Mouse (Mus musculus): Measurements from ENCODE around the gene Dlg4. TPM values are rescaled to one million over a fixed set of nuclear protein-coding genes. Genes with fewer than 3 reads are reported as not detected.

Gene Dlg4
- polyA plus RNA-seq, 1 experiment from 2014 or later, result 6.0 TPM

DNA sequence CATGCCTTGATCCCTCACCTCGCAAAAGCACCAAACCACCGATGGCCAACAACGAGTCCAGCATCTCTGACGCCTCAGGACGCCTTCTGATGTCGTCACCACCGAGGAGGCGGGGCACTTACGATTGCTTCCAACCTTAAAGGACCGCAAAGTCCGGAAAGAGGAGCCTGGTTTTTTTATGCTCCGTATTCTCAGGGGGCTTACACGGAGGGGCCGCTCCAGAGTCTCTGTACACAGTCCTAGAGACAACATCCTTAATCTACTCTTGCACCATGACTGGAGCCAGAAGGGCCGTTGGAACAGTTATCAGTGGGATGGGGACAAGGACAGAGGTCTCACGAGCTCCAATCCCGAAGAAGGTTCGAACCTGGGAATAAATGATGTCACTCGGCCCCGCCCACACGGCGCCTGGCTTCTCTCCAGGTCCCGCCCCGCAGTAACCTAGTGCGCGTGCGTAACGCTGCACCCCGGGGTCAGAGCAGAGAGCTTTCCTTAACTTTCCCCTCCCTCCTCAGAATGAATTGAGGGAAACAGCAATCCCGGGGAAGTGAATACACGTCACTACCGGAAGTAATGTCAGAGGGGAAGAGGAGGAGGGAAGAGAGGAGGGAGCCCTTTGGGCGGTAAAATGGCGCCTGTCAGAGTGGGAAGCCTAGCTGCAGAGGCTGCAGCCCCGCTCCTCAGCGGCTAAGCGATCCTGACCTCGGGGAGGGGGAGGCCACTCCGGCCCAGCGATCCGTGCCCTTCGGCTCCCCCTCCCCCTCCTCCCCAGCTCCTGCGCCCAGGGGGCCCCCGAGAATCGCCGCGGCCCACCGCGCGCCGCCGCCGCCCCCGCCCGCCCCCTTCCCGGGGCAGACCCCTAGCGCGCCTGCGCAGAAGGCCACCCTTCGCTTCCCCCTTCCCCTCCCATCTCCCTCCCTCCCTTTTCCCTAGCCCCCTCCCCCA, 36.3 kb upstream of the Dlg4 start:
- peak; percentile 96 for ATAC-seq (ENCODE audit: insufficient number of reproducible peaks, insufficient read depth, low FRiP score, low read depth)
- under 1% methylated on average over 42 of the region's 60 CpGs for WGBS
- Histone ChIP-seq H3K9me3 (ENCODE audit: control insufficient read depth, low read length) (no peaks in the 10 kb centered on the region), H3K36me3 (ENCODE audit: control insufficient read depth, insufficient read depth, low read length) (peaks cover 50% of the 10 kb centered on the region), H3K4me1 (ENCODE audit: control insufficient read depth in 2 of 2, insufficient read depth in 2 of 2, low read length in 2 of 2) (peaks cover 11 to 24% of the 10 kb centered on the region in 2 experiments), H3K27me3 (ENCODE audit: control insufficient read depth, insufficient read depth, low read length) (no peaks in the 10 kb centered on the region), H3K4me3 (ENCODE audit: control insufficient read depth in 1 of 2, insufficient read depth in 1 of 2, low read depth in 1 of 2, low read length in 2 of 2) (peak overlapping the region; percentile 98 to 99), H3K9ac (ENCODE audit: low read length) (peak overlapping the region; percentile 99), H3K4me2 (ENCODE audit: low read length) (peak overlapping the region; percentile 88), H3K27ac (replicated peaks in 1 of 2; ENCODE audit: control insufficient read depth in 1 of 2, insufficient read depth in 1 of 2, low read depth in 2 of 2, low read length in 2 of 2) (peak overlapping the region; percentile 99)

DNA sequence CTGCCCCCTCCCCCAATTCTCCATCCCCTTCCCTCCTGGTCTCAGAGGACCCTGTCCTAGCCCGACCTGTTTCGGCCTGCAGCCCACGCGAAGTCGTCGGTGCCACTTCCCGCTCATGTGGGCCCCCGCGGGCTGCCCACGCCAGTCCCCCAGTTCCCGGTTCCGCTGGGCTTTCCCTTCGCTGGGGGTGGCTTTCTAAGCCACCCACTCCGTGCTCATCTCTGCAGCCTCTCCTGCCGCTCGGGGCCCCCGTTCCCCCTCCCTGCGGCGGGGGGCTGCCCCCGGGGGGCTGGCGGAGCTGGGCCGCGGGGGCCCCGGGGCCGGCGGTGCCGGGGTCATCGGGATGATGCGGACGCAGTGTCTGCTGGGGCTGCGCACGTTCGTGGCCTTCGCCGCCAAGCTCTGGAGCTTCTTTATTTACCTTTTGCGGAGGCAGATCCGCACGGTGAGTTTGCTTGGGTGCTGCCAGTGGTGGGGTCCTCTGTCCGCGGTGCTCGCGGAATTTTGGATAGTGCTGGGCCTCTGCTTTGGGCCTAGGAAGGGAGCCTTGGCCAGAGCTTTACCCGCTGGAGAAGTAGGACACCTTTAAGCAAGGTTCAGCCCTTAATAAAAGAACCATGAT, 35.5 kb upstream of the Dlg4 start, which contains the start of gene Ctdnep1:
Gene Ctdnep1, plus strand, starts transcription at position 16 of the 622 bp plus-strand sequence.
- Histone ChIP-seq H3K27me3 (ENCODE audit: control insufficient read depth, insufficient read depth, low read length) (no peaks in the 10 kb centered on the region), H3K4me3 (ENCODE audit: control insufficient read depth in 1 of 2, insufficient read depth in 1 of 2, low read depth in 1 of 2, low read length in 2 of 2) (peak within 1 kb of the TSS; percentile 98 to 99), H3K4me2 (ENCODE audit: low read length) (peak within 1 kb of the TSS; percentile 88), H3K27ac (replicated peaks in 1 of 2; ENCODE audit: control insufficient read depth in 1 of 2, insufficient read depth in 1 of 2, low read depth in 2 of 2, low read length in 2 of 2) (peak within 1 kb of the TSS; percentile 99), H3K36me3 (ENCODE audit: control insufficient read depth, insufficient read depth, low read length) (peaks cover 51% of the 10 kb centered on the region), H3K9me3 (ENCODE audit: control insufficient read depth, low read length) (no peaks in the 10 kb centered on the region), H3K9ac (ENCODE audit: low read length) (peak within 1 kb of the TSS; percentile 99), H3K4me1 (ENCODE audit: control insufficient read depth in 2 of 2, insufficient read depth in 2 of 2, low read length in 2 of 2) (peaks cover 11 to 24% of the 10 kb centered on the region in 2 experiments)
- ATAC-seq (ENCODE audit: insufficient number of reproducible peaks, insufficient read depth, low FRiP score, low read depth), result no peak
- under 1% methylated on average over 33 of the region's 43 CpGs for WGBS

DNA sequence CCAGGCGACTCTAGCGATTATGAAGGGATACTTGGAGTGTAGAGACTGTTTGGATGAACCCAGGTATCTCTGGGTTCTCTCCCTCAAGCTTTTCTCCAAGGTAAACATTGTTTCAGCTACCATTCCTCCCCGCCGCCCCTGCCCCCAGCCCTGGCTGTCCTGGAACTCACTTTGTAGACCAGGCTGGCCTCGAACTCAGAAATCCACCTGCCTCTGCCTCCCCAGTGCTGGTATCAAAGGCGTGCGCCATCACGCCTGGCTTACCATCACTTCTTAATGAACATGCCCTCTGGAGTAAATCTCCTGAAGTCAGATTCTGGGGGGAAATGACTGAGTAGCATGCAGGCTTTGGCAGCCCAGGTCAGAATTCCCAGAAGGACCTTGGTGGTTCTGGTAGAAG, 34.5 kb upstream of the Dlg4 start, which contains the start of gene Elp5:
Gene Elp5, minus strand, starts transcription at position 293 of the 400 bp plus-strand sequence.
- H3K4me2 ChIP-seq (ENCODE audit: low read length), result peak within 1 kb of the TSS; percentile 80
- H3K4me3 ChIP-seq (ENCODE audit: control insufficient read depth in 1 of 2, insufficient read depth in 1 of 2, low read depth in 1 of 2, low read length in 2 of 2), result peak within 1 kb of the TSS; percentile 98 to 99
- H3K27ac ChIP-seq (replicated peaks in 1 of 2; ENCODE audit: control insufficient read depth in 1 of 2, insufficient read depth in 1 of 2, low read depth in 2 of 2, low read length in 2 of 2), result peak within 1 kb of the TSS; percentile 83 to 99
- peaks cover 11 to 24% of the 10 kb centered on the region in 2 experiments for H3K4me1 ChIP-seq (ENCODE audit: control insufficient read depth in 2 of 2, insufficient read depth in 2 of 2, low read length in 2 of 2)
- no peaks in the 10 kb centered on the region for H3K27me3 ChIP-seq (ENCODE audit: control insufficient read depth, insufficient read depth, low read length)
- 54% methylated on average over 8 of the region's 8 CpGs for WGBS
- peak within 1 kb of the TSS; percentile 99 for H3K9ac ChIP-seq (ENCODE audit: low read length)
- H3K36me3 ChIP-seq (ENCODE audit: control insufficient read depth, insufficient read depth, low read length), result peaks cover 53% of the 10 kb centered on the region
- no peaks in the 10 kb centered on the region for H3K9me3 ChIP-seq (ENCODE audit: control insufficient read depth, low read length)
- no peak for ATAC-seq (ENCODE audit: insufficient number of reproducible peaks, insufficient read depth, low FRiP score, low read depth)

DNA sequence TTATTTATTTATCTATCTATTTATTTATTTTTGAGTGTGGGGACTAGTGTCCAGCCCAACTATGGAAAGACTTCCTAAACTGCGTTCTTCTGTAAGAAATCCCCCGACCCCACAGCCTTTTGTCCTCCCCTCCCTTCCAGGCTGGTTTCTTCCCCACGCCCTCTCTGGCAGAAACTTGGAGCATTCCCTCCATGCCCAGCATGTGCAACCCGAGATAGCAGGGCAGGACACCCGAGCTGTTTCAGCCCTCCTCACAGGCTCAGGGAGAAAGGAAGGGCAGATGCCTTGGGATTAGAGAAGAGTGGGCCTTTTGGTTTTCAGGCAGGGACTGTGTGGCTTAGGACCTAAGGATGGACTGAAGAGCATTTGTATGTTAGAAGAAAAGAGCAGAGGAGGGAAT, 33.9 kb upstream of the Dlg4 start:
- Histone ChIP-seq H3K9ac (ENCODE audit: low read length) (peak overlapping the region; percentile 99), H3K27me3 (ENCODE audit: control insufficient read depth, insufficient read depth, low read length) (no peaks in the 10 kb centered on the region), H3K4me3 (ENCODE audit: control insufficient read depth in 1 of 2, insufficient read depth in 1 of 2, low read depth in 1 of 2, low read length in 2 of 2) (peak overlapping the region in 1 of 2 experiments; percentile 99; a peak in 2 of 4 replicates), H3K9me3 (ENCODE audit: control insufficient read depth, low read length) (no peaks in the 10 kb centered on the region), H3K36me3 (ENCODE audit: control insufficient read depth, insufficient read depth, low read length) (peaks cover 55% of the 10 kb centered on the region), H3K27ac (replicated peaks in 1 of 2; ENCODE audit: control insufficient read depth in 1 of 2, insufficient read depth in 1 of 2, low read depth in 2 of 2, low read length in 2 of 2) (peak overlapping the region; percentile 20 to 99), H3K4me1 (ENCODE audit: control insufficient read depth in 2 of 2, insufficient read depth in 2 of 2, low read length in 2 of 2) (peaks cover 11 to 24% of the 10 kb centered on the region in 2 experiments), H3K4me2 (ENCODE audit: low read length) (peak overlapping the region; percentile 80)
- WGBS, result 13% methylated on average over 5 of the region's 5 CpGs
- ATAC-seq (ENCODE audit: insufficient number of reproducible peaks, insufficient read depth, low FRiP score, low read depth), result no peak

DNA sequence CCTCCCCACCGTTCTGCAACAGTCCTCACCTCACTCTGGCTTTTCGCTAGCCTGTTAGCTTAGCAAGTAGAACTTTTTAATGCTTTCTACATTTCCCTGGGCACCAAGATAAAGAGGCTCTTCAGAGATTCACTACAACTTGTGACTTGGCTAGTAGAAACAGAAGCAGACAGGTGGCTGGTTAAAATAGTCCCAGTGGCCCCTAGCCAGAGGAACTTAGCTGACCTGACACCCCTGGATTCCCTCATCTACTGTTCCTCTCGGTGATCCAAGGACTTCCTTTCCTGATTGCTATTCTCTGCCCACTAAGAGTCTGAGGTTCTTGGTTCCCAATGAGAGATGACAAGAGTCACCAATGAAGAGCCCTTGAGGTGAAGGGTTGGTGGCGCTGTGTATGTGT, 33.4 kb upstream of the Dlg4 start:
- H3K27me3 ChIP-seq (ENCODE audit: control insufficient read depth, insufficient read depth, low read length), result no peaks in the 10 kb centered on the region
- H3K4me3 ChIP-seq (ENCODE audit: control insufficient read depth in 1 of 2, insufficient read depth in 1 of 2, low read depth in 1 of 2, low read length in 2 of 2), result peak overlapping the region in 1 of 2 experiments; percentile 99; a peak in 2 of 4 replicates
- H3K4me1 ChIP-seq (ENCODE audit: control insufficient read depth in 2 of 2, insufficient read depth in 2 of 2, low read length in 2 of 2), result peaks cover 11 to 24% of the 10 kb centered on the region in 2 experiments
- 74% methylated on average over 4 of the region's 4 CpGs for WGBS
- ATAC-seq (ENCODE audit: insufficient number of reproducible peaks, insufficient read depth, low FRiP score, low read depth), result no peak
- no peaks in the 10 kb centered on the region for H3K9me3 ChIP-seq (ENCODE audit: control insufficient read depth, low read length)
- H3K9ac ChIP-seq (ENCODE audit: low read length), result peak overlapping the region; percentile 99
- H3K27ac ChIP-seq (replicated peaks in 1 of 2; ENCODE audit: control insufficient read depth in 1 of 2, insufficient read depth in 1 of 2, low read depth in 2 of 2, low read length in 2 of 2), result peak overlapping the region in 1 of 2 experiments; percentile 99; a peak in 3 of 4 replicates
- peaks cover 57% of the 10 kb centered on the region for H3K36me3 ChIP-seq (ENCODE audit: control insufficient read depth, insufficient read depth, low read length)
- H3K4me2 ChIP-seq (ENCODE audit: low read length), result peak overlapping the region; percentile 80

DNA sequence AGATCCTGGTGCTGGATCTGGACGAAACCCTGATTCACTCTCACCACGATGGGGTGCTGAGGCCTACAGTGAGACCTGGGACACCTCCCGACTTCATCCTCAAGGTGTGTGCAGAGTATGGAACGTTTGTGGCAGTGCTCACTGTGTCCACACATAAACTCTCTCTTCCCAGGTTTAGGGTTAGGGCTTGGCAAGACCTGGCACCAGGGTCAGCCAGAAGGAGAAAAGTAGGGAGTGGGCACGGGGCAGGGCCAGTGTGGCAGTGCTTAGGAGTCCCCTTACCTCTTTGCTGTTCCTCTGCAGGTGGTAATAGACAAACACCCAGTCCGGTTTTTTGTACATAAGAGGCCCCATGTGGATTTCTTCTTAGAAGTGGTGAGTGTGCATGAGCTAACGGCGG, 32.3 kb upstream of the Dlg4 start:
- Histone ChIP-seq H3K9ac (ENCODE audit: low read length) (no peak overlapping the region), H3K4me3 (ENCODE audit: control insufficient read depth in 1 of 2, insufficient read depth in 1 of 2, low read depth in 1 of 2, low read length in 2 of 2) (no peak overlapping the region), H3K9me3 (ENCODE audit: control insufficient read depth, low read length) (no peaks in the 10 kb centered on the region), H3K27ac (replicated peaks in 1 of 2; ENCODE audit: control insufficient read depth in 1 of 2, insufficient read depth in 1 of 2, low read depth in 2 of 2, low read length in 2 of 2) (no peak overlapping the region), H3K36me3 (ENCODE audit: control insufficient read depth, insufficient read depth, low read length) (peaks cover 61% of the 10 kb centered on the region), H3K4me1 (ENCODE audit: control insufficient read depth in 2 of 2, insufficient read depth in 2 of 2, low read length in 2 of 2) (peaks cover 11 to 22% of the 10 kb centered on the region in 2 experiments), H3K4me2 (ENCODE audit: low read length) (no peak overlapping the region), H3K27me3 (ENCODE audit: control insufficient read depth, insufficient read depth, low read length) (no peaks in the 10 kb centered on the region)
- no peak for ATAC-seq (ENCODE audit: insufficient number of reproducible peaks, insufficient read depth, low FRiP score, low read depth)
- WGBS, result 85% methylated on average over 8 of the region's 8 CpGs

DNA sequence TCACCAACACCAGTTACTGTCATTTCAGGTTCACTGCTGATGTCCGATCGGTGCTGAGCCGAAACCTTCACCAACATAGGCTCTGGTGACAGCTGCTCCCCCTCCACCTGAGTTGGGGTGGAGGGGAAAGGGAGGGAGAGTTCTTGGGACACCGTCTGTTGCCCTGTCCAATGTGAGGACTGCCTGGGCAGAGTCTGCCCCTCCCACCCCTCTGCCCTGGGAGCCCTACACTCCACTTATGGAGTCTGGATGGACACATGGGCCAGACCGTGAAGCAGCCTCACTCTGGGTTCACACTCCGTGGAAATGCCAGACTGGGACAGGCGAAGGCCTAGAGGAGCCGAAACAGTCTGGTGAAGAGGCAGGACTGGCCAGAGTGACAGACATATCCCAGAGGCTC, 26.8 kb upstream of the Dlg4 start:
- peak overlapping the region in 1 of 2 experiments; percentile 95; a peak in 2 of 4 replicates for H3K27ac ChIP-seq (replicated peaks in 1 of 2; ENCODE audit: control insufficient read depth in 1 of 2, insufficient read depth in 1 of 2, low read depth in 2 of 2, low read length in 2 of 2)
- peak overlapping the region; percentile 55; the same call in 1 of the 2 replicates for H3K9ac ChIP-seq (ENCODE audit: low read length)
- 79% methylated on average over 8 of the region's 8 CpGs for WGBS
- H3K27me3 ChIP-seq (ENCODE audit: control insufficient read depth, insufficient read depth, low read length), result no peaks in the 10 kb centered on the region
- H3K4me1 ChIP-seq (ENCODE audit: control insufficient read depth in 2 of 2, insufficient read depth in 2 of 2, low read length in 2 of 2), result peaks cover 4 to 9% of the 10 kb centered on the region in 2 experiments
- no peaks in the 10 kb centered on the region for H3K9me3 ChIP-seq (ENCODE audit: control insufficient read depth, low read length)
- no peak overlapping the region for H3K4me2 ChIP-seq (ENCODE audit: low read length)
- ATAC-seq (ENCODE audit: insufficient number of reproducible peaks, insufficient read depth, low FRiP score, low read depth), result no peak
- no peak overlapping the region for H3K4me3 ChIP-seq (ENCODE audit: control insufficient read depth in 1 of 2, insufficient read depth in 1 of 2, low read depth in 1 of 2, low read length in 2 of 2)
- peaks cover 77% of the 10 kb centered on the region for H3K36me3 ChIP-seq (ENCODE audit: control insufficient read depth, insufficient read depth, low read length)

All from heart, embryonic 14.5 days (tissue).